Mouse (Mus musculus) cerebellum, adult 2 months (tissue): ENCODE measurements around the gene Cuta.
"Not testable (repeated sequence)": the region's sequence is repeated elsewhere in the genome, so short reads cannot be mapped to it uniquely, and the experiment has no call there.

ENCODE experiments used
- CTCF ChIP-seq: fragments of 200-500 bp; IDR thresholded peaks from 2 replicates; pipeline ENCODE4 v1.5.1; 2011; ENCODE audit warnings: low read depth, mild to moderate bottlenecking, control low read depth, low read length, moderate library complexity, borderline replicate concordance; ENCODE audit not compliant: insufficient read depth
- POLR2A ChIP-seq: fragments of 200-500 bp; IDR thresholded peaks from 2 replicates; pipeline ENCODE4 v1.6.1; 2011; ENCODE audit warnings: low read length, control low read depth, borderline replicate concordance; ENCODE audit not compliant: insufficient read depth

DNA sequence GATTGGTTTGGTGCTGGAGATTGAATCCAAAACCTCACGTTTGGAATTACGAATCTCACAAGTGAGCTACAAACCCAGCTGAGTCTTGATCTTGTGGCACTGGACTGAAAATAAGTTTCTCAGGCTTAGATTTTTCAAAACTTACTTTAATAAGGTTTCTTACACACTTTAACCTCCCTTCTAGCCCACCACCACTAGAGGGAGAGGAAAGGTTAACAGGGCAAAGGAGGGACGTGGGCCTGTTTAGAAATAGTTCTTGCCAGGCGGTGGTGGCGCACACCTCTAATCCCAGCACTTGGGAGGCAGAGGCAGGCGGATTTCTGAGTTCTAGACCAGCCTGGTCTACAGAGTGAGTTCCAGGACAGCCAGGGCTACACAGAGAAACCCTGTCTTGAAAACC is 38.0 kb upstream of the Cuta start:
- not testable (repeated sequence) for TF ChIP-seq POLR2A, CTCF
